Mouse (Mus musculus) monocyte, adult 5-6 weeks (primary cell): ENCODE results near the gene C030005K15Rik. TPM values are rescaled to one million over a fixed set of nuclear protein-coding genes. Genes with fewer than 3 reads are reported as not detected.
"Not testable (repeated sequence)": the region's sequence is repeated elsewhere in the genome, so short reads cannot be mapped to it uniquely, and the experiment has no call there.

Experiments
- ATAC-seq: fragments of 153-309, 156-312 bp; replicated peaks from 2 replicates; pipeline ENCODE4 v1.8.0; 2017; ENCODE audit warnings: mild to moderate bottlenecking; ENCODE audit not compliant: low TSS enrichment, insufficient number of reproducible peaks, severe bottlenecking, poor library complexity, low FRiP score
- total RNA-seq: library from RNA; stranded (forward); fragments of 200-1000, 200-491, 200-594 nt; gene quantifications from 3 replicates; pipeline ENCODE4 v1.2.3, GENCODE M21; 2017

Gene C030005K15Rik
- total RNA-seq, result not detected in 3 replicates

GRCm38 (mm10) chr10:97726655-97727054, at the start of gene C030005K15Rik:
C030005K15Rik (minus strand) TSS chr10:97726755.
- not testable (repeated sequence) for ATAC-seq

GRCm38 (mm10) chr10:97768171-97768749, 41.7 kb upstream of the C030005K15Rik start:
- no peak for ATAC-seq

- ATAC-seq, result no peak
Measured at GRCm38 (mm10) chr10:97753821-97754220, 27.3 kb upstream of the C030005K15Rik start.

GRCm38 (mm10) chr10:97747231-97747630, 20.7 kb upstream of the C030005K15Rik start:
- ATAC-seq, result no peak

- ATAC-seq, result no peak
Measured at GRCm38 (mm10) chr10:97725929-97726328, 626 bp downstream of the C030005K15Rik start.

GRCm38 (mm10) chr10:97722709-97723108, 3.8 kb downstream of the C030005K15Rik start:
- no peak for ATAC-seq

GRCm38 (mm10) chr10:97720625-97721024, 5.9 kb downstream of the C030005K15Rik start:
- no peak for ATAC-seq

- ATAC-seq, result no peak
Measured at GRCm38 (mm10) chr10:97718021-97718420, 8.5 kb downstream of the C030005K15Rik start.

- no peak for ATAC-seq
Measured at GRCm38 (mm10) chr10:97717233-97717632, 9.3 kb downstream of the C030005K15Rik start.

GRCm38 (mm10) chr10:97715289-97715906, 11.2 kb downstream of the C030005K15Rik start:
- no peak for ATAC-seq

- ATAC-seq, result no peak
Measured at GRCm38 (mm10) chr10:97714584-97714983, 12.0 kb downstream of the C030005K15Rik start.

- no peak for ATAC-seq
Measured at GRCm38 (mm10) chr10:97712687-97713086, 13.9 kb downstream of the C030005K15Rik start.

- ATAC-seq, result no peak
Measured at GRCm38 (mm10) chr10:97704562-97704961, 22.0 kb downstream of the C030005K15Rik start.

GRCm38 (mm10) chr10:97702321-97702720, 24.2 kb downstream of the C030005K15Rik start:
- no peak for ATAC-seq

GRCm38 (mm10) chr10:97693398-97694135, 33.0 kb downstream of the C030005K15Rik start:
- 0 out of 2 replicates have a peak, but pooled peaks have one; percentile 35 for ATAC-seq

- ATAC-seq, result no peak
Measured at GRCm38 (mm10) chr10:97692913-97693312, 33.6 kb downstream of the C030005K15Rik start, which contains the start of gene Ccer1. Ccer1 (plus strand) TSS chr10:97693059.

- no peak for ATAC-seq
Measured at GRCm38 (mm10) chr10:97689425-97689824, 37.1 kb downstream of the C030005K15Rik start.

GRCm38 (mm10) chr10:97687198-97687597, 39.4 kb downstream of the C030005K15Rik start:
- no peak for ATAC-seq

- no peak for ATAC-seq
Measured at GRCm38 (mm10) chr10:97682981-97683380, 43.6 kb downstream of the C030005K15Rik start.
